Mouse (Mus musculus) MEL (cell line): ENCODE measurements at regions not wholly inside any gene's neighbourhood (a gene's known extent, or its start where the extent isn't known, plus 50 kb on each side); places are given as distances from the start of the nearest gene placed in this dataset.

Experiments
- DNase-seq: peaks from one replicate; pipeline ENCODE4 v3.0.0; 2011; ENCODE audit warnings: low read depth, low spot score
- H3K27ac ChIP-seq: 2 replicates; pipeline ENCODE4 v1.5.1; 2012; ENCODE audit warnings: low read depth, mild to moderate bottlenecking, control low read depth, low read length, moderate library complexity; ENCODE audit not compliant: control insufficient read depth
- H3K27me3 ChIP-seq, 2 experiments: fragments of 150-350 bp in 1 of 2; sonication (generic) in 1 of 2; 2 replicates each; pipeline ENCODE4 v1.6.1; 2012; ENCODE audit warnings: low read length in 2 of 2, mild to moderate bottlenecking in 2 of 2, improper control_type of control experiment in 1 of 2, moderate library complexity in 1 of 2; ENCODE audit not compliant: insufficient read depth in 2 of 2, control insufficient read depth in 1 of 2
- H3K36me3 ChIP-seq, 2 experiments: 2 replicates each; pipeline ENCODE4 v1.6.1; 2012 to 2014; ENCODE audit warnings: low read length in 2 of 2, improper control_type of control experiment in 1 of 2, inconsistent platforms in 1 of 2, mild to moderate bottlenecking in 1 of 2; ENCODE audit not compliant: insufficient read depth in 2 of 2, control insufficient read depth in 1 of 2
- H3K4me1 ChIP-seq, 2 experiments: fragments of 150-350 bp in 1 of 2; sonication (generic) in 1 of 2; 2 replicates each; pipeline ENCODE4 v1.6.1; 2012; ENCODE audit warnings: low read length in 2 of 2, improper control_type of control experiment in 1 of 2, mild to moderate bottlenecking in 1 of 2; ENCODE audit not compliant: insufficient read depth in 2 of 2, control insufficient read depth in 1 of 2
- H3K4me3 ChIP-seq, 2 experiments: fragments of 150-350 bp in 1 of 2; sonication (generic) in 1 of 2; 2 replicates each; pipeline ENCODE4 v1.5.1; 2012; ENCODE audit warnings: low read depth in 2 of 2, low read length in 2 of 2, mild to moderate bottlenecking in 2 of 2, moderate library complexity in 2 of 2, control low read depth in 1 of 2, improper control_type of control experiment in 1 of 2; ENCODE audit not compliant: control insufficient read depth in 1 of 2, insufficient read depth in 1 of 2
- H3K79me2 ChIP-seq: 2 replicates; pipeline ENCODE4 v1.6.1; 2012; ENCODE audit warnings: mild to moderate bottlenecking, low read length, moderate library complexity; ENCODE audit not compliant: control insufficient read depth, poor library complexity, insufficient read depth
- H3K9ac ChIP-seq: 2 replicates; pipeline ENCODE4 v1.6.1; 2012; ENCODE audit warnings: low read depth, mild to moderate bottlenecking, control low read depth, low read length, moderate library complexity; ENCODE audit not compliant: control insufficient read depth, poor library complexity, severe bottlenecking
- H3K9me3 ChIP-seq: fragments of 150-350 bp; sonication (generic); replicated peaks from 2 replicates; pipeline ENCODE4 v1.6.1; 2012; ENCODE audit warnings: mild to moderate bottlenecking, low read length, improper control_type of control experiment, moderate library complexity; ENCODE audit not compliant: insufficient read depth
- CHD1 ChIP-seq: IDR thresholded peaks from 2 replicates; pipeline ENCODE4 v1.6.1; 2012; ENCODE audit warnings: low read depth, mild to moderate bottlenecking, inconsistent platforms, low read length, improper control_type of control experiment
- CHD2 ChIP-seq: IDR thresholded peaks from 2 replicates; pipeline ENCODE4 v1.6.1; 2011; ENCODE audit warnings: low read length, improper control_type of control experiment
- E2F4 ChIP-seq: IDR thresholded peaks from 2 replicates; pipeline ENCODE4 v1.6.1; 2011; ENCODE audit warnings: low read depth, low read length, improper control_type of control experiment, borderline replicate concordance
- ELF1 ChIP-seq: IDR thresholded peaks from 2 replicates; pipeline ENCODE4 v1.6.1; 2014; ENCODE audit warnings: low read depth, mild to moderate bottlenecking, inconsistent platforms, low read length, improper control_type of control experiment, moderate library complexity
- GABPA ChIP-seq: IDR thresholded peaks from 2 replicates; pipeline ENCODE4 v1.6.1; 2012; ENCODE audit warnings: low read depth, mild to moderate bottlenecking, inconsistent platforms, low read length, improper control_type of control experiment, moderate library complexity
- MAX ChIP-seq: IDR thresholded peaks from 2 replicates; pipeline ENCODE4 v1.6.1; 2011; ENCODE audit warnings: low read length, improper control_type of control experiment
- MYB ChIP-seq: IDR thresholded peaks from 2 replicates; pipeline ENCODE4 v1.6.1; 2011; ENCODE audit warnings: mild to moderate bottlenecking, low read depth, low read length, improper control_type of control experiment
- NELFE ChIP-seq: IDR thresholded peaks from 2 replicates; pipeline ENCODE4 v1.6.1; 2011; ENCODE audit warnings: low read depth, low read length, improper control_type of control experiment
- POLR2AphosphoS2 ChIP-seq: IDR thresholded peaks from 2 replicates; pipeline ENCODE4 v1.6.1; 2011; ENCODE audit warnings: low read length, improper control_type of control experiment
- POLR2AphosphoS5 ChIP-seq: IDR thresholded peaks from 2 replicates; pipeline ENCODE4 v1.6.1; 2012; ENCODE audit warnings: low read depth, borderline replicate concordance, mild to moderate bottlenecking, inconsistent platforms, low read length, moderate library complexity, mixed read lengths
- RAD21 ChIP-seq: IDR thresholded peaks from 2 replicates; pipeline ENCODE4 v1.6.1; 2011; ENCODE audit warnings: mild to moderate bottlenecking, low read depth, low read length, improper control_type of control experiment
- RCOR1 ChIP-seq: IDR thresholded peaks from 2 replicates; pipeline ENCODE4 v1.6.1; 2012; ENCODE audit warnings: low read depth, mild to moderate bottlenecking, inconsistent platforms, low read length, improper control_type of control experiment
- SMC3 ChIP-seq: IDR thresholded peaks from 2 replicates; pipeline ENCODE4 v1.6.1; 2011; ENCODE audit warnings: low read depth, low read length, improper control_type of control experiment
- TBP ChIP-seq: IDR thresholded peaks from 2 replicates; pipeline ENCODE4 v1.8.0; 2011; ENCODE audit warnings: low read depth, low read length, improper control_type of control experiment
- UBTF ChIP-seq: IDR thresholded peaks from 2 replicates; pipeline ENCODE4 v1.6.1; 2012; ENCODE audit warnings: low read depth, mild to moderate bottlenecking, inconsistent platforms, low read length, improper control_type of control experiment, moderate library complexity, borderline replicate concordance; ENCODE audit not compliant: insufficient read depth
- USF1 ChIP-seq: IDR thresholded peaks from 2 replicates; pipeline ENCODE4 v1.6.1; 2014; ENCODE audit warnings: low read depth, mild to moderate bottlenecking, inconsistent platforms, low read length, improper control_type of control experiment, moderate library complexity

DNA sequence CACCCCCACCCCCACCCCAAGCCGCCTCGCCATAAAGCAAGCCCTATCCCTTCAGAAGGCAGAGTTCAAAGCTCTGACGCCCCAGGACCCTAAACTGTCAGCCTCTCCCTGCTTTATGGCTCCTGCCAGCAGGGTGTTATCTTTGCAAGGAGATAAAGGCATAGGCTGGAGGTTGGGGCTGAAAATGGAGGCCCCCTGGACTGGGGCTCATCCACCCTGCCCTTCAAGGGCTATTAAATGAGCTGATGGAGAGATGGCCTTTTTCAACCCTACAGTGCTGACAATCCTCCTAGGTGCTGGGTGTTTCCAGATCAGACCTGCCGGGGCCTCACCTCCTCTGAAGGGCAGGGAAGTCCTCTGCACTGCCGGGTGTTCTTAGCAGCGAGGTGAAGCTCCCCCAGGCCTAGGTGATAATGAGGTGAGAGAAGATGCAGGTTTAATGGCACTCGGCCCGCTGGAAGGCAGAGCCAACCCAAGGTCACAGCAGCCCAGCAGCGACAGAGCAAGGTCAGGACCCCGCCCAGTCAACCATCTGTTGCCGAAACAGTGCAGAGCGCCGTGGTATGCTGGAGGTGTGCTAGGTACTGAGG is 153.4 kb downstream of the Mycn start:
- no peak for DNase-seq
- Histone ChIP-seq H3K27me3 (no peaks in the 10 kb centered on the region), H3K36me3 (no peaks in the 10 kb centered on the region), H3K4me1 (no peaks in the 10 kb centered on the region), H3K27ac (no peak overlapping the region), H3K4me3 (no peak overlapping the region), H3K9me3 (no peaks in the 10 kb centered on the region), H3K9ac (no peak overlapping the region), H3K79me2 (no peaks in the 10 kb centered on the region)
- TF ChIP-seq CHD2 (no peak), POLR2AphosphoS2 (no peak), NELFE (no peak), POLR2AphosphoS5 (no peak), RCOR1 (no peak), TBP (no peak), MAX (no peak), GABPA (no peak), ELF1 (no peak), E2F4 (no peak), USF1 (no peak), CHD1 (no peak)

DNA sequence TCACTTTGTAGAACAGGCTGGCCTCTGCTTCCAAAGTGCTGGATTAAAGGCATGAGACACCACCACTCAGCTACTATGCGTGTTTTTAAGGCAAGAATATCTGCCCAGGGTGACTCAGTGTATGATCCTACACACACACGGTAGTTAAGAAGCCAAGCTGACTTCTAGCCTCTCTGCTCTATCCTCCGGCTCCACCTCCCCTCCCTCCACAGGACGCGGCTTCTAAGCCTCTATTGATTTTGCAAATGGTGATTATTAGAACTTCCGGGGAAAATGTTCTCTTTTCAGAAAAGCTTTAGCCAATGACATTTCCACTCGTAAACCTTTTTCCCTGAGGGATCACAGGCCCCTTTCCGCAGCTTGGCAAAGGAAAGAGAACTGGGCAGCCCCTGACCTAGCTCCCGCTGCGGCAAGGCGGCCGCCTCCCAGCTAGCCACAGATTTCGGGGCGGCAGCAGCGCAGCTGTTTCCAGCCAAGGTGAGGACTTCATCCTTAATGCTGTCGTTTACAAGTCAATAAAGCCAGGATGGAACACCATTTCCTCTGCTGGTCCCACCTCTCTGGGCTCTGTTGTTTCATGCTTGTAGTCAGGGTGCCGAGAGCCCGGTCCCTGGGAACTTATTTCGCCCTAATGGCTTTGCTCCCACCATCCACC is 154.0 kb downstream of the Mycn start:
- Histone ChIP-seq H3K27me3 (no peaks in the 10 kb centered on the region), H3K4me3 (no peak overlapping the region), H3K36me3 (no peaks in the 10 kb centered on the region), H3K4me1 (no peaks in the 10 kb centered on the region), H3K27ac (no peak overlapping the region), H3K79me2 (no peaks in the 10 kb centered on the region), H3K9ac (no peak overlapping the region), H3K9me3 (no peaks in the 10 kb centered on the region)
- TF ChIP-seq SMC3, result no peak
- no peak for DNase-seq

DNA sequence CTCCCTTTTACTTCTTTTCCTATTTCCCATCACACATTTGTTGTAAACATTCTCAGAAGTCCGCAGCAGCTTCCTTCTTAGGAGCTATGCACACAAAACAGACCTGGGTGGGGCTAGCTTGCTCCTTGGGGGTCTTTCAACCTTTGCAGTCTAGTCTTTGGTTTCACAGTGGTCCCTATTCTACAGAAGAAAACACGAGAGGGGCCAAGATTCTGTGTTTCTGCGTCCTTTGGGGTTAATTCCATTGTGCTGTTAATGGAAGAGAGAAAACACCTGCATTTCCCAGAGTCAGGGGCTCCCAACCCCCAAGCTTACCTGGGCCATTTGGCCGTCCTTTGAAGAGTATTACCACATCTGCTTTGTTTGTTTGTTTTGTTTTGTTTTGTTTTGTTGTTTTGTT is 154.6 kb downstream of the Mycn start:
- Histone ChIP-seq H3K9ac (no peak overlapping the region), H3K4me3 (no peak overlapping the region)

More for the DNA sequence above, 154.6 kb downstream of the Mycn start:
- Histone ChIP-seq H3K4me1 (no peaks in the 10 kb centered on the region), H3K36me3 (no peaks in the 10 kb centered on the region), H3K27ac (no peak overlapping the region), H3K27me3 (no peaks in the 10 kb centered on the region), H3K9me3 (no peaks in the 10 kb centered on the region), H3K79me2 (no peaks in the 10 kb centered on the region)
- TF ChIP-seq MYB (no peak), RAD21 (no peak), UBTF (no peak), POLR2AphosphoS5 (no peak)
- no peak for DNase-seq
